Mouse (Mus musculus): ENCODE measurements around the gene Itpr3.

DNA sequence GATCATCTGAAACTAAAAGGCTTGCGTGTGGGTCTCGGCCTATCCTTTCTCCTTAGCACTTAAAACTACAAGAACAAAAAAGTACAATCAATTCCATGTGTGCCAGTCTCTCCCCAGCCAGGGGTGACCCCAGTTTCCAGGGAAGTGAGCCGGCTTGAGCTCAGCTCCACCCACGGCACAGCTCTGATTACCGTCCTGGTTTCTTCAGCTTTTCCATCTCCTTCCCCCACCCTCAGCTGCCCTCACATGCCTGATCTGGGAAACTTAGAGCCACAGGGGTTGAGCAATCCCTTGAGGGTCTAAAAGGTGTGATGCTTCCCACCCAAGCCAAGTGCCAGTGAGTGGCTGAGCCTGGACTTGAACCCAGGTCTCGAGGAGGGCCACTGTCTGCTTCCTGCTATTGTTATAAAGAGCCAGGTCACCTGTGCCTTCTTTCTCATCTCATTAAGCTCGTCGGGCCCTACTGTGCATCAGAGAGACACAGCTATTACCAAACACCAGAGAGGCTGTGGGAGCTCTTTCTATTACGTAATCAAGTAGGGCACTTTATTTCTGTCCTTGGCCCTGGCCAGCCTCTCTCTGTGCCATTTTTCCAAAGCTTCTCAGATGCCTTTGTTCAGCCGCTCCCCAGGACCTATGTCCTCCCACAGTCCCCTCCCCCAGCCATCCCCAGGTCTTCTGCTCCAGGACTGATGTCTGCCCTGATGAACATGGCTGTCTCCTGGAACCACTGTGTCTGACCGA lies 113.0 kb downstream of the Itpr3 start:
- no peak for TF ChIP-seq CTCF (IDR thresholded peaks at IDR 0.05)
- no peak for TF ChIP-seq POLR2A (IDR thresholded peaks at IDR 0.05; ENCODE audit: insufficient read depth, low read depth, low read length)
- TF ChIP-seq EP300 (IDR thresholded peaks at IDR 0.05; ENCODE audit: insufficient read depth, low read depth, low read length), result 0 out of 2 replicates have a peak, but pooled peaks have one; percentile 13

All from heart, adult 2 months (tissue).